Mouse (Mus musculus) ES-E14 (cell line): ENCODE measurements around the gene Ppard.

Experiments used
- CHD2 ChIP-seq: IDR thresholded peaks from 2 replicates; pipeline ENCODE4 v1.6.1; 2014; ENCODE audit warnings: mild to moderate bottlenecking, low read depth, low read length, inconsistent platforms
- HCFC1 ChIP-seq: IDR thresholded peaks from 2 replicates; pipeline ENCODE4 v1.6.1; 2012; ENCODE audit warnings: low read length, inconsistent platforms, borderline replicate concordance; ENCODE audit not compliant: insufficient read depth
- MAFK ChIP-seq: IDR thresholded peaks from 2 replicates; pipeline ENCODE4 v1.6.1; 2014; ENCODE audit warnings: mild to moderate bottlenecking, low read depth, low read length, inconsistent platforms; ENCODE audit not compliant: insufficient read depth
- ZC3H11A ChIP-seq: IDR thresholded peaks from 2 replicates; pipeline ENCODE4 v1.6.1; 2012; ENCODE audit warnings: low read depth, mild to moderate bottlenecking, inconsistent platforms, low read length, borderline replicate concordance
- ZNF384 ChIP-seq: IDR thresholded peaks from 2 replicates; pipeline ENCODE4 v1.6.1; 2012; ENCODE audit warnings: low read depth, low read length, inconsistent platforms

DNA sequence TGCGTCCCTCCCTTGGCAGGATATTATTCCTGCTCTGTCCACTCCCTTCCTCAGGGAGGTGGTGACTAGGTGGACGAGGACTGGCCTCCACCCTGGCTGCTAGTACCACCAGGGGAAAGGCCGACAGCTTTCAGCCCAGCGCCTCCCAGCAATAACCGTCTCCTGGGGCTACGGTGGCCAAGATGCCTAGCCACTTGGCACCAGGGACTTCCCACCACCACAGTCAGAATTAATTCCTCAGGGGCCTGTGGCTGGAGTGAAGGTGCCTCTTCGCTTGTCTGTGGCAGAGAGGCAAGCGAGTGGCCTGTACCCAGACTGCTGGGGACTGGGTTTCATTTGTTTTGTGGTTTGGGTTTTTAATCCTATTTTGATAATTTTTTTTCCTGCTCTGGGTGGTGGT is 27.1 kb upstream of the Ppard start:
- TF ChIP-seq ZC3H11A, result no peak
- TF ChIP-seq CHD2, result no peak
- no peak for TF ChIP-seq ZNF384
- TF ChIP-seq HCFC1, result no peak
- no peak for TF ChIP-seq MAFK
